Mouse (Mus musculus) CH12.LX (cell line): ENCODE data around the gene Dglucy. TPM values are rescaled to one million over a fixed set of nuclear protein-coding genes. Genes with fewer than 3 reads are reported as not detected.
A peak's percentile ranks its signal among the peaks of the same experiment; 100 is the strongest.

Experiments
- DNase-seq: peaks from one replicate; pipeline ENCODE4 v3.0.0-alpha.2; 2013; ENCODE audit errors: extremely low read depth
- H3K27ac ChIP-seq: 2 replicates; pipeline ENCODE4 v1.5.1; 2012; ENCODE audit warnings: low read depth, mild to moderate bottlenecking, control low read depth, moderate library complexity; ENCODE audit not compliant: insufficient read depth
- H3K27me3 ChIP-seq: replicated peaks from 2 replicates; pipeline ENCODE3; 2012; ENCODE audit warnings: inconsistent platforms
- H3K36me3 ChIP-seq, 2 experiments: replicated peaks in 1 of 2; 2 replicates each; pipeline versions ENCODE3 to v1.6.1; 2012; ENCODE audit warnings: inconsistent platforms in 1 of 2, low read length in 1 of 2, mild to moderate bottlenecking in 1 of 2, mixed read lengths in 1 of 2, moderate library complexity in 1 of 2; ENCODE audit not compliant: control insufficient read depth in 1 of 2, insufficient read depth in 1 of 2
- H3K4me1 ChIP-seq, 2 experiments: 2 replicates each; pipeline ENCODE4 v1.6.1; 2012; ENCODE audit warnings: inconsistent platforms in 1 of 2, moderate library complexity in 1 of 2; ENCODE audit not compliant: insufficient read depth in 2 of 2, control insufficient read depth in 1 of 2
- H3K4me2 ChIP-seq: 2 replicates; pipeline ENCODE4 v1.6.1; 2012; ENCODE audit warnings: low read depth, mild to moderate bottlenecking, control low read depth; ENCODE audit not compliant: poor library complexity, insufficient read depth, severe bottlenecking
- H3K4me3 ChIP-seq, 3 experiments: fragments of 150-350 bp in 1 of 3; sonication (generic) in 1 of 3; replicated peaks in 1 of 3; 2 replicates each; pipeline versions ENCODE3 to v1.5.1; 2011 to 2012; ENCODE audit warnings: low read depth in 2 of 3, low read length in 2 of 3, mild to moderate bottlenecking in 2 of 3, moderate library complexity in 2 of 3, control low read depth in 1 of 3, improper control_type of control experiment in 1 of 3, inconsistent platforms in 1 of 3, mixed read lengths in 1 of 3; ENCODE audit not compliant: poor library complexity in 1 of 3
- H3K79me2 ChIP-seq: replicated peaks from 2 replicates; pipeline ENCODE4 v1.6.1; 2012; ENCODE audit warnings: mild to moderate bottlenecking, moderate library complexity; ENCODE audit not compliant: control insufficient read depth, poor library complexity, insufficient read depth, severe bottlenecking; ENCODE audit errors: extremely low read depth
- H3K9ac ChIP-seq: 2 replicates; pipeline ENCODE4 v1.6.1; 2012; ENCODE audit warnings: low read depth, mild to moderate bottlenecking, control low read depth, moderate library complexity; ENCODE audit not compliant: insufficient read depth
- H3K9me3 ChIP-seq: replicated peaks from 2 replicates; pipeline ENCODE3; 2012; ENCODE audit warnings: low read length, inconsistent platforms, mixed read lengths
- BHLHE40 ChIP-seq: IDR thresholded peaks from 2 replicates; pipeline ENCODE4 v1.6.1; 2011; ENCODE audit warnings: mild to moderate bottlenecking, low read depth, low read length, improper control_type of control experiment
- CHD1 ChIP-seq: IDR thresholded peaks from 2 replicates; pipeline ENCODE4 v1.6.1; 2012; ENCODE audit warnings: low read depth, low read length, improper control_type of control experiment, inconsistent platforms
- CHD2 ChIP-seq: IDR thresholded peaks from 2 replicates; pipeline ENCODE4 v1.6.1; 2011; ENCODE audit warnings: low read length, improper control_type of control experiment
- E2F4 ChIP-seq: IDR thresholded peaks from 2 replicates; pipeline ENCODE4 v1.6.1; 2011; ENCODE audit warnings: low read depth, low read length, improper control_type of control experiment; ENCODE audit not compliant: insufficient replicate concordance
- ELF1 ChIP-seq: IDR thresholded peaks from 2 replicates; pipeline ENCODE4 v1.6.1; 2014; ENCODE audit warnings: low read depth, mild to moderate bottlenecking, inconsistent platforms, low read length, improper control_type of control experiment
- EP300 ChIP-seq: IDR thresholded peaks from 2 replicates; pipeline ENCODE4 v1.6.1; 2011; ENCODE audit warnings: low read length, improper control_type of control experiment
- ETS1 ChIP-seq: conservative IDR thresholded peaks from 2 replicates; pipeline ENCODE4 v1.6.1; 2012; ENCODE audit warnings: low read depth, mild to moderate bottlenecking, inconsistent platforms, low read length, improper control_type of control experiment, moderate library complexity
- GABPA ChIP-seq: IDR thresholded peaks from 2 replicates; pipeline ENCODE4 v1.6.1; 2012; ENCODE audit warnings: low read depth, low read length, improper control_type of control experiment, inconsistent platforms; ENCODE audit not compliant: insufficient replicate concordance
- HCFC1 ChIP-seq: IDR thresholded peaks from 2 replicates; pipeline ENCODE4 v1.6.1; 2012; ENCODE audit warnings: low read depth, mild to moderate bottlenecking, inconsistent platforms, low read length, improper control_type of control experiment
- MAFK ChIP-seq: IDR thresholded peaks from 2 replicates; pipeline ENCODE4 v1.6.1; 2011; ENCODE audit warnings: low read length, improper control_type of control experiment; ENCODE audit not compliant: insufficient replicate concordance
- MAZ ChIP-seq: IDR thresholded peaks from 2 replicates; pipeline ENCODE4 v1.6.1; 2012; ENCODE audit warnings: low read depth, mild to moderate bottlenecking, inconsistent platforms, low read length, improper control_type of control experiment, moderate library complexity
- MEF2A ChIP-seq: IDR thresholded peaks from 2 replicates; pipeline ENCODE4 v1.6.1; 2014; ENCODE audit warnings: low read depth, mild to moderate bottlenecking, inconsistent platforms, low read length, improper control_type of control experiment, borderline replicate concordance
- NRF1 ChIP-seq: IDR thresholded peaks from 2 replicates; pipeline ENCODE4 v1.6.1; 2014; ENCODE audit warnings: low read depth, mild to moderate bottlenecking, inconsistent platforms, low read length, improper control_type of control experiment, moderate library complexity
- PAX5 ChIP-seq: IDR thresholded peaks from 2 replicates; pipeline ENCODE4 v1.6.1; 2012; ENCODE audit warnings: low read length, inconsistent platforms, mixed read lengths
- RAD21 ChIP-seq: IDR thresholded peaks from 2 replicates; pipeline ENCODE4 v1.6.1; 2011; ENCODE audit warnings: low read depth, mild to moderate bottlenecking, low read length, improper control_type of control experiment, moderate library complexity
- SMC3 ChIP-seq: IDR thresholded peaks from 2 replicates; pipeline ENCODE4 v1.6.1; 2011; ENCODE audit warnings: low read depth, low read length, improper control_type of control experiment
- TBP ChIP-seq: conservative IDR thresholded peaks from 2 replicates; pipeline ENCODE4 v1.6.1; 2011; ENCODE audit warnings: low read depth, low read length, improper control_type of control experiment
- ZMIZ1 ChIP-seq: IDR thresholded peaks from 2 replicates; pipeline ENCODE4 v1.6.1; 2012; ENCODE audit warnings: low read depth, mild to moderate bottlenecking, inconsistent platforms, low read length, improper control_type of control experiment
- dilution Hi-C: fragments of 300-500 bp; cut with MboI; formaldehyde crosslinking; loops from 2 replicates; pipeline ENCODE4 v1.14.3; 2020; ENCODE audit warnings: low sequenced_read_pairs; ENCODE audit not compliant: extremely low pct_unique_long_range_greater_than_20kb, extremely low pct_ligation_motif_present
- in situ Hi-C: fragments of 300-500 bp; cut with MboI; formaldehyde crosslinking; loops from 3 replicates; pipeline ENCODE4 v1.14.3; 2019; ENCODE audit warnings: low sequenced_read_pairs, low pct_ligation_motif_present, low pct_unique_long_range_greater_than_20kb, mixed read lengths
- polyA plus RNA-seq: library from polyadenylated mRNA; unstranded; fragments of >175 nt; gene quantifications from 2 replicates; pipeline ENCODE4 v1.2.1, GENCODE M21; 2012; ENCODE audit warnings: low read depth; ENCODE audit not compliant: insufficient read length
- total RNA-seq, 2 experiments: library from RNA; depleted of rRNA; stranded (reverse); fragments of 300-350 nt in 1 of 2; fragments of >200 nt in 1 of 2; gene quantifications; 2 replicates each; pipeline ENCODE4 v1.2.3; 2012 to 2014

Dglucy gene
- total and polyA plus RNA-seq, 3 experiments, result 5.5 to 20.6 (median 10.1) TPM

- Histone ChIP-seq H3K9ac (no peak overlapping the region), H3K4me3 (no peak overlapping the region), H3K79me2 (no peaks in the 10 kb centered on the region), H3K27ac (no peak overlapping the region), H3K9me3 (no peaks in the 10 kb centered on the region), H3K4me1 (peaks cover 0 to 13% of the 10 kb centered on the region in 2 experiments; a peak in 2 of 4 replicates), H3K27me3 (no peaks in the 10 kb centered on the region), H3K4me2 (no peak overlapping the region), H3K36me3 (no peaks in the 10 kb centered on the region)
- DNase-seq, result no peak
- in situ Hi-C loops, result no loop called here
- dilution Hi-C loops, result no loop called here
- TF ChIP-seq E2F4 (no peak), ETS1 (no peak), MAFK (no peak), MAZ (no peak), BHLHE40 (no peak), NRF1 (no peak), ZMIZ1 (no peak)
These were observed 25.9 kb upstream of the Dglucy start for GRCm38 (mm10) chr12:100752977-100753376.

GRCm38 (mm10) chr12:100753716-100754115 lies 25.1 kb upstream of the Dglucy start:
- Histone ChIP-seq H3K79me2 (no peaks in the 10 kb centered on the region), H3K9me3 (no peaks in the 10 kb centered on the region), H3K4me1 (peaks cover 0 to 13% of the 10 kb centered on the region in 2 experiments; a peak in 2 of 4 replicates), H3K36me3 (no peaks in the 10 kb centered on the region), H3K27ac (no peak overlapping the region), H3K4me3 (no peak overlapping the region)
- in situ Hi-C loops, result no loop called here
- dilution Hi-C loops, result no loop called here
- no peak for TF ChIP-seq MAZ
- no peak for TF ChIP-seq SMC3
- no peak for TF ChIP-seq HCFC1
- no peak for TF ChIP-seq TBP
- TF ChIP-seq GABPA, result no peak
- TF ChIP-seq ELF1, result no peak
- TF ChIP-seq RAD21, result no peak
- TF ChIP-seq CHD2, result no peak
- TF ChIP-seq PAX5, result no peak
- no peak for TF ChIP-seq ZMIZ1
- no peak for TF ChIP-seq MEF2A
- TF ChIP-seq CHD1, result no peak
- TF ChIP-seq EP300, result no peak
- TF ChIP-seq, all 38 proteins: peak for 0
- peak; percentile 34 for DNase-seq
- Histone ChIP-seq H3K9ac (no peak overlapping the region), H3K4me2 (no peak overlapping the region), H3K27me3 (no peaks in the 10 kb centered on the region)
